Mouse (Mus musculus): ENCODE data around the gene Plvap. TPM values are rescaled to one million over a fixed set of nuclear protein-coding genes. Genes with fewer than 3 reads are reported as not detected.

Gene Plvap
- polyA plus RNA-seq, 1 experiment from 2014 or later = 59.0 TPM

DNA sequence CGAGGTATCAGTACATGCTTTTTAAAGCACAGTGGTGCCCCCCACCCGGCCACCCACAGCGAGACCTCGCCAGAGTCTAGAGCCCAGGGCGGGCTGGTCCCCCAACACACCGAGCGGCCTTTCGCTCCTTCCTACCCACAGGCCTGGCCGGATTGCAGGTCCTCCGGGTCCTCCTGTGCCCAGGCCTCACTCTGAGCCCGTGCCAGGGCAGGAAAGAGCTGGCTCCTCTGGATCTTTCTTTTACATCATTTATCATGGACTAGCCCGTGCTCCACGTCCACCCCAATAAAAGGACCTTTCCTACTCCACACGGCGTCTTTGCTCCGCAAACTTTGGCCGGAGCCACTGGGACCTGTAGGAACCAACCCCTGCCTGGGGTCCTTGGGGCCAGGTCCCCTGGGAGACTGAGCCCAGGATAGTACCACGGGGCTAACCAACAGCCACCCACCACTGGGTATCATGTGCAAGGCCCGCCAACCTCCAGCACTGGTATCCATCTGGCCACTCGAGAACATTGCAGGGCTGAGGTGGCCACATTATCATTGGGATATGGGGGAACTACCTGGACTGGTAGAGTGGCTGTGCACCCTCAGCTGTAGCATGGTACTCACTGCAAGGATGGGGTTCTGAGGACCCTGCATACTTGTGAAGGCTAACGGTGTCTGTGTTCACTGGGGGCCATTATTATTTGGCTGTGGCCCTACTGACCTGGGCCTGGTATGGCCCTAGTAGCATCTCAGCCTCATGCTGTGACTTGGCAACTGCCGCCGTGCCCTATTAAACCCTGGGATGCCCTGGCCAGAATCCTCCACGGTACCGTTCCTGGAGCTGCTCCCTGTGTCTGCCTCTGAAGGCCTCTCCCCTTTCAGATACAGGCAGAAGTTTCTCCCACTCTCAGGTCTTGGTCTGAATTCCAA, 36.5 kb downstream of the Plvap start:
- Histone ChIP-seq H3K27ac (replicated peaks; ENCODE audit: low read depth, low read length) (no peak overlapping the region), H3K27me3 (replicated peaks; ENCODE audit: control insufficient read depth, insufficient read depth, low read length) (no peaks in the 10 kb centered on the region; the same call in 1 of the 2 replicates), H3K9ac (ENCODE audit: low read depth, low read length) (no peak overlapping the region), H3K36me3 (ENCODE audit: control insufficient read depth, insufficient read depth, low read length) (peaks cover 57% of the 10 kb centered on the region), H3K9me3 (ENCODE audit: control insufficient read depth, low read length) (no peaks in the 10 kb centered on the region), H3K4me2 (ENCODE audit: low read depth, low read length) (no peak overlapping the region), H3K4me1 (ENCODE audit: control insufficient read depth, insufficient read depth, low read length) (peaks cover 2% of the 10 kb centered on the region; the same call in 1 of the 2 replicates), H3K4me3 (ENCODE audit: low read depth, low read length) (no peak overlapping the region)
- 87% methylated on average over 25 of the region's 25 CpGs for WGBS
- ATAC-seq (ENCODE audit: low read depth) = no peak
- no peak for DNase-seq (ENCODE audit: low spot score)

DNA sequence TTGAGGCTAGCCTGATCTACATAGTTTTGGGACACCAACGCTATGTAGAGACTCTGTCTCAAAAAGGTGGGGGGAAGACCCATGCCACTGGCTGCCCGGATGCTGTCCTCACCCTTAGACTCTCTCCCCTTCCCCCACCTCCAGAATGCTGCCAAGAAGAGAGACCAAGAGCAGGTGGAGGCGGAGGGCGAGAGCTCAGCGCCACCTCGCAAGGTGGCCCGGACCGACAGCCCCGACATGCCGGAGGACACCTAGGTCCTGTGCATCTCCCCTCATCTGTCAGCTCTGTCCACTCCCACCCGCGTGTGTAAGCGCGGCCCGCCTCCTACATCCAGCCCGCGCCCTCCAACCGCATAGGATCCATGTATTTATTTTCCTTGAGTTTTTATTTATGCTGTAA, 37.2 kb downstream of the Plvap start:
- Histone ChIP-seq H3K9ac (ENCODE audit: low read depth, low read length) (no peak overlapping the region), H3K36me3 (ENCODE audit: control insufficient read depth, insufficient read depth, low read length) (peaks cover 52% of the 10 kb centered on the region), H3K4me1 (ENCODE audit: control insufficient read depth, insufficient read depth, low read length) (peaks cover 7% of the 10 kb centered on the region), H3K9me3 (ENCODE audit: control insufficient read depth, low read length) (no peaks in the 10 kb centered on the region), H3K27me3 (replicated peaks; ENCODE audit: control insufficient read depth, insufficient read depth, low read length) (no peaks in the 10 kb centered on the region; the same call in 1 of the 2 replicates), H3K27ac (replicated peaks; ENCODE audit: low read depth, low read length) (no peak overlapping the region), H3K4me2 (ENCODE audit: low read depth, low read length) (no peak overlapping the region), H3K4me3 (ENCODE audit: low read depth, low read length) (no peak overlapping the region)
- DNase-seq (ENCODE audit: low spot score) (no peak), ATAC-seq (ENCODE audit: low read depth) (no peak)
- WGBS = 95% methylated on average over 17 of the region's 18 CpGs

DNA sequence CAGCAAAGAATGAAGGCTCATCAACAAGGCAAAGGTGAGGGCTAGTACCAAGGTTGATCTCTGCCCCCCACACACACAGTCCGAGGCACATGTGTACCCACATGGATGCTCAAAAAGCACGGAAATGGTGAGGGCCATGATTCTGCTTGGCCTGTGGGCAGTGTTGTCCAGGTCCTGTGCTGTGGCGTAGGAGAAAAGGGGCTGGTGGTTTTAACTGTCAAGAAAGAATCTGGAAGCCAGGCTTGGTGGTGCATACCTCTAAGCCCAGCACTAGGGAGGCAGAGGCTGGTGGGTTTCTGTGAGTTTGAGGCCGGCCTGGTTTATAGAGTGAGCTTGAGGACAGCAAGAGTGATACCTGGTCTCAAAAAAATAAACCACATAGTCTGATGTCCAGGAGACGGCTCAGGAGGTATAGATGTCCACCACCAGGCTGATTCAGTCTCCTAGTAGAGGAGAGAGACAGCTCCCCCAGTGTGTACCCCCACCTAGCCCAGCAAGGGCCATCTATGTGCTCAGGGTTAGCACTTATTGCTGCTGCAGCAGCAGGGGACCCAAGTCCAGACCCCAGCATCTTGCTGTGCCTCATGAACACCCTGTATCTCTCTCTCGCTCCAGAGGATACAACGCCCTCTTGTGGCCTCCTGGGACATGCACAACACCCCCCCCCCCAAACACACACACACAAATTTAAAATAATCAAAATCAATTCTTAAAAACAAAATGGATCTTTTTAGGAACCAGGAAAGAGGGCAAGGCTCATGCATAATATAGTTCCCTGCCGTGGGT, 38.8 kb downstream of the Plvap start:
- WGBS = 89% methylated on average over 8 of the region's 8 CpGs
- no peaks in the 10 kb centered on the region for H3K9me3 ChIP-seq (ENCODE audit: control insufficient read depth, low read length)
- no peaks in the 10 kb centered on the region for H3K27me3 ChIP-seq (replicated peaks; ENCODE audit: control insufficient read depth, insufficient read depth, low read length)
- H3K4me2 ChIP-seq (ENCODE audit: low read depth, low read length) = no peak overlapping the region
- no peak overlapping the region for H3K9ac ChIP-seq (ENCODE audit: low read depth, low read length)
- DNase-seq (ENCODE audit: low spot score) = no peak
- H3K36me3 ChIP-seq (ENCODE audit: control insufficient read depth, insufficient read depth, low read length) = peaks cover 48% of the 10 kb centered on the region
- H3K27ac ChIP-seq (replicated peaks; ENCODE audit: low read depth, low read length) = no peak overlapping the region
- no peak for ATAC-seq (ENCODE audit: low read depth)
- H3K4me3 ChIP-seq (ENCODE audit: low read depth, low read length) = no peak overlapping the region
- H3K4me1 ChIP-seq (ENCODE audit: control insufficient read depth, insufficient read depth, low read length) = peaks cover 7% of the 10 kb centered on the region

DNA sequence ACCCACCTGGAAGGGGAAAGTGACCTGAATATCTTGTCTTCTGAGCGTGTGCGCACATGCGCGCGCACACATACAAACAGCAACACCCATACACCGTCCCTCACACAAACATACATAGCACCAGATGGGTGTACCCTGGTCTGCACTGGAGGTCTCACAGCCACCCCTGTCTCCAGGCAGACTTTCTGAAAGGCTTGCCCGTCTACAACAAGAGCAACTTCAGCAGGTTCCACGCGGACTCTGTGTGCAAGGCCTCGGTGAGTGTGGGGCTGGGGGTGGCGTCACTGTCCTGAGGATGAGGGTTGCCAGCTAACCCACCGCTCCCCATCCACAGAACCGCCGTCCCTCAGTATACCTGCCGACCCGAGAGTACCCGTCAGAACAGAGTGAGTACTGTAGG, 39.7 kb downstream of the Plvap start:
- 94% methylated on average over 17 of the region's 17 CpGs for WGBS
- H3K36me3 ChIP-seq (ENCODE audit: control insufficient read depth, insufficient read depth, low read length) = peaks cover 48% of the 10 kb centered on the region

DNA sequence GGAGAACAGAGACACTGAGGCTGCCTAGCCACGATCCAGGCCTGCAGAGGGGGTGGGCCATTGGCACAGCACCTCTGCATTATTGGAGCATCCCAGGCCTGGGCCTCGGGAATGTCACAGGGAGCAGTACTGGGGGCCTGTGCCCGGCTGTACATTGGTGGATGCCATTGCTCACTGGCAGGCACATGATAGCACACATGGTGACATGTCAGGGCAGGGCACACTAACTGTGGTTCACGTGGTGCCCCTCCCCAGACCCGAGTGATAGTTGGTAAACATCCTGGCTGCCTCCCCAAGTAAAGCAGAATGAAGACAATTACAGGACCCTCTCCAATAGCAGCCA, 40.7 kb downstream of the Plvap start:
- no peak overlapping the region for H3K27ac ChIP-seq (replicated peaks; ENCODE audit: low read depth, low read length)
- no peaks in the 10 kb centered on the region for H3K9me3 ChIP-seq (ENCODE audit: control insufficient read depth, low read length)
- no peak overlapping the region for H3K9ac ChIP-seq (ENCODE audit: low read depth, low read length)
- no peak for DNase-seq (ENCODE audit: low spot score)
- H3K4me1 ChIP-seq (ENCODE audit: control insufficient read depth, insufficient read depth, low read length) = peaks cover 7% of the 10 kb centered on the region
- WGBS = 62% methylated on average over 5 of the region's 5 CpGs
- peaks cover 48% of the 10 kb centered on the region for H3K36me3 ChIP-seq (ENCODE audit: control insufficient read depth, insufficient read depth, low read length)
- no peaks in the 10 kb centered on the region for H3K27me3 ChIP-seq (replicated peaks; ENCODE audit: control insufficient read depth, insufficient read depth, low read length)
- no peak overlapping the region for H3K4me2 ChIP-seq (ENCODE audit: low read depth, low read length)
- H3K4me3 ChIP-seq (ENCODE audit: low read depth, low read length) = no peak overlapping the region
- no peak for ATAC-seq (ENCODE audit: low read depth)

More for the DNA sequence above, 39.7 kb downstream of the Plvap start:
- Histone ChIP-seq H3K4me2 (ENCODE audit: low read depth, low read length) (no peak overlapping the region), H3K9me3 (ENCODE audit: control insufficient read depth, low read length) (no peaks in the 10 kb centered on the region), H3K4me1 (ENCODE audit: control insufficient read depth, insufficient read depth, low read length) (peaks cover 7% of the 10 kb centered on the region), H3K4me3 (ENCODE audit: low read depth, low read length) (no peak overlapping the region), H3K9ac (ENCODE audit: low read depth, low read length) (no peak overlapping the region), H3K27ac (replicated peaks; ENCODE audit: low read depth, low read length) (no peak overlapping the region), H3K27me3 (replicated peaks; ENCODE audit: control insufficient read depth, insufficient read depth, low read length) (no peaks in the 10 kb centered on the region)
- no peak for ATAC-seq (ENCODE audit: low read depth)
- no peak for DNase-seq (ENCODE audit: low spot score)

DNA sequence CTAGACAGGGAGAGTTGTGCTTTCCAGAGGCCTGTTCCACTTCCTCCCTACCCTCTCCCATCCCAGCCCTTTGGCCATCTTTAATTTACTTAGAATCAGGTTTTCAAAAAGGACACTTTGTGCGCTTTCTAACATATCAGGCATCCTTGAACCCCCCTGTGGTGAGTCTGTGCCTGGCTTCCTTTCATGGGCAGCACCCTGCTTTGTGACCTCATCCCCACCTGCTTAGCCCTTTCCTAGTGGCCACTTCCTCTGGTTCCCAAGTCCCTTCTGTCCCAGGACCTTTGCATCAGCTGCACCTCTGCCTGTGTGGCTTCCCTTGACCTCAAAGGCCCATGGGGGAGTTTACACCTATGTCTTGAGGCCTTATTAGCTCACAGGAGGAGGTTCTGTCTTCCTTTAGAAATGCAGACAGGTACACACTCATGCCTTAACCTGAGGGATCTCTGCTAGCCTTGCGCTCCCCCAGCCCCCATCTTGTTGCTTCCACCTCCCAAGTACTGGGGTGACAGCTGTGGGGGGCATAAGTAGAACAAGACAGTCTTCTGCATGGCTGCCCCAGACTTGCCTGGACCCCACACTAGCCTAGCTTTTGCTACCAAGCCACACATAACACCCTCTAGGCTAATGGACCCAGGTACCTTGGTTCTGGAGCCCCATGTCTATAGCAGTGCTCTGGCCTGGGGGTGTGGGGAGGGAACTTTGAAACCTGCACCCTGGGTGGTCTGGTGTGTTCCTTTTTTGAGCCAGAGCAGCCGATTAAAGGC, 41.2 kb downstream of the Plvap start:
- DNase-seq (ENCODE audit: low spot score) (no peak), ATAC-seq (ENCODE audit: low read depth) (no peak)
- WGBS = 76% methylated on average over 3 of the region's 3 CpGs
- H3K36me3 ChIP-seq (ENCODE audit: control insufficient read depth, insufficient read depth, low read length) = peaks cover 45% of the 10 kb centered on the region
- no peak overlapping the region for H3K27ac ChIP-seq (replicated peaks; ENCODE audit: low read depth, low read length)
- H3K9ac ChIP-seq (ENCODE audit: low read depth, low read length) = peak overlapping the region; percentile 84
- peak overlapping the region; percentile 96 for H3K4me2 ChIP-seq (ENCODE audit: low read depth, low read length)
- H3K4me1 ChIP-seq (ENCODE audit: control insufficient read depth, insufficient read depth, low read length) = peaks cover 11% of the 10 kb centered on the region
- no peaks in the 10 kb centered on the region for H3K27me3 ChIP-seq (replicated peaks; ENCODE audit: control insufficient read depth, insufficient read depth, low read length)
- peak overlapping the region; percentile 82 for H3K4me3 ChIP-seq (ENCODE audit: low read depth, low read length)
- no peaks in the 10 kb centered on the region for H3K9me3 ChIP-seq (ENCODE audit: control insufficient read depth, low read length)

DNA sequence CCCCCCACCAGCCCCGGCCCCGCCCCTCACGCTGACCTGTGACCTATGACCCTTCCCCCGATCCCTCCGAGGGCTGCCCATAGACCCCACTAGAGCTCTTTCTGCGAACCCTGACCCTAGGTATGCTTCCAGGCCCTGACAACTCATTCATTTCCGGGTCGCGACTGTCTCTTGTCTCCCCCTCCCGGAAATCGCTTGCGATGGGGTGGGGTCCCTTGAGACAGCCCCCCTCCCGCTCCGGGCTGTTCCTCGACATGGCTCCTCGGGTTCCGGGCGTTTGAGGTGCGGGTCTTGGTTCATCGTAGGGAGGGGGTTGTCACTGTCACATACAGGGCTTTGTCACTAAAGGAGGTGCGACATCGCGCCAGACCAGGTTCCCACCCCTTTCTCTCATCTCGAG, 42.1 kb downstream of the Plvap start:
- H3K27me3 ChIP-seq (replicated peaks; ENCODE audit: control insufficient read depth, insufficient read depth, low read length) = no peaks in the 10 kb centered on the region
- H3K4me1 ChIP-seq (ENCODE audit: control insufficient read depth, insufficient read depth, low read length) = peaks cover 11% of the 10 kb centered on the region
- ATAC-seq (ENCODE audit: low read depth) (peak; percentile 14; the same call in 1 of the 2 replicates), DNase-seq (ENCODE audit: low spot score) (peak; percentile 71)
- H3K27ac ChIP-seq (replicated peaks; ENCODE audit: low read depth, low read length) = peak overlapping the region; percentile 63
- H3K36me3 ChIP-seq (ENCODE audit: control insufficient read depth, insufficient read depth, low read length) = peaks cover 36% of the 10 kb centered on the region
- H3K4me3 ChIP-seq (ENCODE audit: low read depth, low read length) = peak overlapping the region; percentile 82
- peak overlapping the region; percentile 96 for H3K4me2 ChIP-seq (ENCODE audit: low read depth, low read length)
- H3K9ac ChIP-seq (ENCODE audit: low read depth, low read length) = peak overlapping the region; percentile 84
- WGBS = 1% methylated on average over 12 of the region's 24 CpGs
- no peaks in the 10 kb centered on the region for H3K9me3 ChIP-seq (ENCODE audit: control insufficient read depth, low read length)

DNA sequence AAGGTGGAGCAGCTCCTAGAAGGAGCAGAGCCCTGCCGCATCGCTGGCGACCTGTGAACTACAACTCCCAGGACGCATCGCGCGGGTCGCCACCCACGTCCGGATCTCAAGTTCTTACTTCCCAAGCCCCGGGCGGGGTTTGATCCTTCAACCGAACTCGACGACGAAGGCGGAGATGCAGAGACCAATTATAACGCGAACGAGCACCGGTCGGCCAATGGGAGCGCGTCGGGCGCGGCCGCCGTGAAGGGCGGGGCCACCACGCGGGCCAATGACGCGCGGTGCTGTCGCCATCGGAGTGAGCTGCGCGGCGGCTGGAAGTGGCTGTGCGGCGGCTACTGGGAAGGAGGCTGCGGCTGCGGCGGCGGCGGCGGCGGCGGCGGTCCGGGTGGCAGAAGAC, 42.6 kb downstream of the Plvap start, which contains the start of gene Dda1:
Gene Dda1, plus strand, starts transcription at position 284 of the 400 bp plus-strand sequence.
- peak within 1 kb of the TSS; percentile 84 for H3K9ac ChIP-seq (ENCODE audit: low read depth, low read length)
- peak within 1 kb of the TSS; percentile 96 for H3K4me2 ChIP-seq (ENCODE audit: low read depth, low read length)
- H3K36me3 ChIP-seq (ENCODE audit: control insufficient read depth, insufficient read depth, low read length) = peaks cover 31% of the 10 kb centered on the region
- ATAC-seq (ENCODE audit: low read depth) (peak; percentile 91), DNase-seq (ENCODE audit: low spot score) (peak; percentile 100)
- H3K4me1 ChIP-seq (ENCODE audit: control insufficient read depth, insufficient read depth, low read length) = peaks cover 14% of the 10 kb centered on the region
- no peaks in the 10 kb centered on the region for H3K9me3 ChIP-seq (ENCODE audit: control insufficient read depth, low read length)
- peak within 1 kb of the TSS; percentile 82 for H3K4me3 ChIP-seq (ENCODE audit: low read depth, low read length)
- peak within 1 kb of the TSS; percentile 63 for H3K27ac ChIP-seq (replicated peaks; ENCODE audit: low read depth, low read length)
- WGBS = under 1% methylated on average over 31 of the region's 52 CpGs
- no peaks in the 10 kb centered on the region for H3K27me3 ChIP-seq (replicated peaks; ENCODE audit: control insufficient read depth, insufficient read depth, low read length)

Data from embryonic facial prominence, embryonic 14.5 days (tissue).